Mouse (Mus musculus) adrenal gland, postnatal 36 days (tissue): ENCODE data around the gene Tmem86a. TPM values are rescaled to one million over a fixed set of nuclear protein-coding genes. Genes with fewer than 3 reads are reported as not detected.
A peak's percentile ranks its signal among the peaks of the same experiment; 100 is the strongest.

Experiments used
- DNase-seq, 2 experiments: peaks; one replicate each; pipeline ENCODE4 v3.0.0; 2021; ENCODE audit warnings: mixed read lengths in 1 of 2
- microRNA-seq: library from miRNA; unstranded; fragments of <30 nt; microRNA quantifications from one replicate; pipeline ENCODE4 v1.2.0, GENCODE M21; 2021
- total RNA-seq, 2 experiments: library from RNA; stranded (reverse); gene quantifications; 2 replicates each; pipeline ENCODE4 v1.2.3; 2021

Tmem86a gene
- total RNA-seq, 2 experiments from 2014 or later, result 21.8 to 38.1 TPM

DNA sequence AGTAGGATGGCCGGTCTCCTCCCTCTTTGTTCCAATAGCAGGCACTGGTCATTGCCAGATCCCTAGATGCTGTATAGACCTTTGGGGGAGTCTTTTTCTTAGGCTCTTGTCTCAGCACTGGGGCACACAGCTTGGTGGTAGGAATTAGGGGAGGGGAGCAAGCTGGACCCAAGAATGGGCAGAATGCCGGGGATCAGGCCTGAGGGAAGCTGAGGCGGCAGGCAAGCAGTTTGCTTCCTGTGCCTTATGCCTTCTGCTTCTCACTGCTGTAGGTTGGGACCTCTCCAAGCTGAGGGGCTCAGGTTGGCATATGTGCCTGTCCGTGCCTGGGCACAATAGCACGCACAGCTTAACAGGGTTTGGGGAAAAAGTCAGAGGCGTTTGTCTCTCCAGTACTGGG, 25.8 kb downstream of the Tmem86a start:
- no peak for DNase-seq

DNA sequence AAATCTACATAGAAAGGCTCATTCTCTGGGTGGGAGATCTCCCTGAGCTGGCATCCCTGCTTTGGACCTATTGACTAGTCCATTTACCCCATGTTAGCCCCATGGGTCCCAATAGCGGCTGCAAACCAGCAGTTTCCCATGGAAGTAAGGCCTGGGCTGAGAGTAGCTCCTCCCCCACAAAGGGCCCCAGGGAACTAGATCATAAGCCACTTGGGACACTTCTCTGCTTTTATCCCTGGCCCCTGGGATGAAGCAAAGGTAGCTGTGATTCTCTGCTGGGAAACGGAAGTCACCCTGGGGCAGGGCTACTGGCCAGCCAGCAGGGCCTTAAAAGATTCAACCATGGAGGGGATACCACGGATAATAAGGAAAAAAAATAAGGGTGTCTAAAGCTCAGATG, 26.3 kb downstream of the Tmem86a start:
- no peak for DNase-seq

DNA sequence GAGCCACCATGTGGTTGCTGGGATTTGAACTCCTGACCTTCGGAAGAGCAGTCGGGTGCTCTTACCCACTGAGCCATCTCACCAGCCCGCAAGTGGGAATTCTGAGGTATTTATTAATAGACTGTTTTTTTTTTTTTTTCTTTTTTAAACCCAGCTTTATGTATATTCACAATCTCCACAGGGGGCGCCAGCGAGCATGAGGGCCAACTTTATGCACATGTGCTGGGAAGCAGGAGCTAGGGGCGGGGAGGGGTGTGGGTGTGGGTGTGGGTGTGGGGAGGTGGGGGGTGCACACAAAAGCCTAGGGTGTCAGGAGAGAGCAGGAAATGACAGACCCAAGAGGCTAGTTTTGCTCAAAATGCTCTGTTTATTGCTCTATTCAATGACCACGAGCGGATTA, 27.1 kb downstream of the Tmem86a start:
- DNase-seq, result peak; percentile 36 to 61

DNA sequence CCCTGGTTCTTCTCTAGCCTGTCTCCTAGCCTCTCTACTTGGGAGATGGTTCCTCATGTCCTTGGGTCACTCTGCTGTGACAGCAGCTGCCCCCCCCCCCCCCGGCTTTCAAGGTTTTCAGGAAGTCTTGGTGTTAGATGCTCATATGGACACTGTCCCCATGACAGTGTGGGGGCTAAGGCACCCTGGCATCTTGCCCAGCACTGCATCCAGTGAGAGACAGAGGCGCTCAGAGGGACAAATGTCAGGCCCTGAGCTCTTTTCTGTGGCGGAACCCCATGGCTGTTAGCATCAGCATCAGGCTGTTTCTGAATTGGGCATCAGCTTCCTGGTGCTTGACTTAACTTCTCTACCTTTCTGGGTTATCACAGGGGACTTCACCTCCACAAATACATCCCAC, 30.5 kb downstream of the Tmem86a start:
- no peak for DNase-seq

DNA sequence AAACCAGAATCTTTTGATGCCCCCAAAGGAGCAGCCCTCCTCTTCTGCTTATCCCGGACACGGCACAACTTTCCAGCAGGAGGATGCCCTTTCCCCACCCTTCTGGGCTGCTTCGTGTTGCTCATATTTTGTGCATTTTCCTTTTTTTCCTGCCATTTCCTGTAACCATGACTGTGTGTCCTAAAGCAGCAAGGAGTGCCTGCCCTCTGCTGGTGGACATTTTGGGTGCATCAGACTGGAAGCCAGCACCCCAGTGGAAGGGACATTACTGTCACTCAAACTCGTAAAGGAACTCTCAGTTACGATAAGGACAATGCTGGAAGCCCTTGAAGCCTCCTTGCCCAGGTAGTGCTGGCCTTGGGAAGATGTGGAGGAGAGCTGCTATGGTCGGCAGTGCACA, 30.9 kb downstream of the Tmem86a start:
- peak; percentile 80 to 85 for DNase-seq

DNA sequence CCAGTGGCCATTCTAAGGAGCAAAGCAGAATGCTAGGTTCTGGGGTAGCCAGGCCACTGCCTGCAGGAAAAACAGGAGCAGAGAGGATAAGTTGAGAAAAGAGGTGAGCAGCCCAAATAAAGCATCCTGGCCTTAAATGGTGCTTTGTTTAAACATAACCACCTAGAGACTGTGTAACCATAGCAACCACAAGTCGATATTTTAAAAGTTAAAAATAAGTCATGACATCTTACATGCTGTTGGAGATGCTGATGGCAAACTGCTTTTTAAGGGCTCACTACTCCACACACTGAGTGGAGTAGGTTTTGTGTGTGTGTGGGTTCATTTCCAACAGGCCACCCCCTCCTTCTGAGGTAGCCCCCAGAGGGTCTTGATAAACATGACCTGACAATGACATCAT, 34.7 kb downstream of the Tmem86a start:
- DNase-seq, result no peak

DNA sequence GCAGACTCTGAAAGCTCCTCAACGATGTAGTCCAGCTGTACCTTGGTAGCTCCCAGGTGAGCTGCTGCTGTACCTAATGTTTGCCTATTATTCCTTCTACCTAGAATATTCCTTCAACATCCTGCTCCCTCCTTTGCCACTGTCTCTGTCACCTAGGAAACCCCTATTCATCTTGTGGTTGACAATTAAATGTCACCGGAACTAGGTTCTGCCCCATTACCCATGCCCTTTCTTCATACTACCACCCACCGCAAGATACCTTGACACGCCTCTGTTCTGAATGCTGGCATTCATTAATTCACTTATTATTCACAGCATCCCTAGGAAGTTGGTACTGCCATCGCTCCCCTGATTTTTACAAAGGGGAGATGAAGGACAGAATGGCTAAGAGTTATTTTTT, 43.5 kb downstream of the Tmem86a start:
- DNase-seq, result no peak

DNA sequence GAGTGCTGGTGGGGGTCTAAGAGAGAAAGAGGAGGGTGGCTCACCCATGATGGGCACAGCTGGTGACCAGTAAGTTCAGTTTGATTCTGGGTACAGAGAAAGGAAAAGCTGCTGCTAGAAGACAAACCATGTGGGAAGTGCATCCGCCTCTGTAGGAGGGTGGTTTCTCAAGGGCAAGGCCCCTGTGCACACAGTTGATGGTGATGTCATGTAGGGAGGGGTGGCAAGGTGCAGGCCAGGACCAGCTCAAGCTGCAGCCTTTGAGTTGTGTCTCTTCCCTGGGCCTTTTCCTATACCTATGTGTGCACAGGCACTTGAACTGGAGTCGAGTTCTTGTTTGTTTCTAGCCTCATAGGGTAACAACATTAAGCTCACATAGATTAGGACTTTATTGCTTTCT, 44.6 kb downstream of the Tmem86a start:
- no peak for DNase-seq

DNA sequence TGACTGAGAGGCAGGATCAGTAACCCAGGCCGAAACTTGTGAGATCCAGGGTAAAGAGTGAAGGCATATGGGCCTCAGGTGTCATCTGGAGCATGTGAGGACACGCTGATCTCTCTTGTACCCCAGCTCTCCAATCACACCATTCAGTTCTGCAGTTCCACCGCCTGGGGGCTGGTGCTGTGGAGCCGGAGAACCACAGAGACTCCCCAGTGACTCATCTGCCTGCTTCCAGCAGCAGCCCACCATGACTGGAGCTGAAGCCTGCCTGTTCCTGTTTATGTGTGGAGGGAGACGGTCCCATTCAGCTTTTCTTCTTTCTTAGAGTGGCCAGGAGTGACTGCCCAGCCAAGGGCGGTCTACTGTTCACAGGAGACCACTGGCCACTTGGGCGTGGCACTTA, 47.6 kb downstream of the Tmem86a start:
- no peak for DNase-seq

DNA sequence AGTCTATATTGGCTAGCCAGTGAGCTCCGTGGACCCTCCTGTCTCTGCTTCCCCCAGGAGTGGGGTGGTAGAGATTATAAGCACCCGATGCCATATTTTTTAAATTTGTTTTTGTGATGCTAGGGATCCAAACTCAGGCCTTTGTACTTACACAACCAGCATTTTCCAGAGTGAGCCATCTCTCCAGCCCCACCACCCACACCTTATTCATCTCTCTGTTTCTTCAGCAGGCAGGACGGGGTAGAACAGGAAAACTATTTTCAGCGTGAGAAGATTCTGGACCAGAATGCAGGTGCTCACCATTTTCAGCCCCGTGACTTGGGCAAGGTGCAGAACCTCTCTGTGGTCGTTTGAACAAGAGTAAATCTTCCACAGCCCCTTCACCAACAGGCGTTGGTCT, 48.9 kb downstream of the Tmem86a start:
- DNase-seq, result no peak

DNA sequence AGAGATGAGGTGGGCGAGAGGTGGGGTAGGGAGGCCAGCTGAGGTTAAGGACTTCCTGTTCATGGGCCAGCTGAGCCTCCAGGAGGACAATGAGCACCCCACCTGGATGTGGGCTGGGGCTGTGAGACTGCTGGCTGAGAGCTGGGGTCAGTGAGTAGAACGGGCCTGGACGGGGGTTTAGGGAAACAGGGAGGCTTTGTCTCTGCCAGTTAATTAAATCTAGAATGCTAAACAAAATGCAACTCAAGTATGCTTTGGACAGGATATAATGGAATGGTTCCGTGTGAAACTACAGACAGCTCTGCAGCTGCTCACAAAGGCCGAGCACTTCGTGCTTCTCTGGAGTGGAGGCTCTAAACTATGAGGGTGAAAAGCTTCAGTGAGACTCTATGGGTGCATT, 50.2 kb downstream of the Tmem86a start:
- DNase-seq, result no peak

DNA sequence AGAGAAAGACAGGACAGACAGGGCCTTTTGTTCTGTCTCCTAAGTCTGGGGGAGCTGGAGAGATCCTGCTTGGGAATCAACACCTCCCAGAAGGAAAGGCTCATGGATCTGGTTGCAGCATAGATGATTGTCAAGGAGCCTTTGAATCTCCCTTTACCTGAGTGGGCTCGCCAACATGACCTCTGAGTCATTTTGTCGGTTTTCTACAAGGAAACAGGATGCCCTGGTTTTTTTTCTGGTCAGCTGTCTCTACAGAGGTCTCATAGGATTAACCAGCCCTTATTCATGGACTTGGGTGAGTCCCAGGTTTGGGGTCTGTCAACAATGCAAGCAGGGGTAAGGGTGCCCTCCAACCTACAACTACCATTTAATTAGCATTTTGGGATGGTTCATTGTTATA, 52.6 kb downstream of the Tmem86a start:
- DNase-seq, result no peak

DNA sequence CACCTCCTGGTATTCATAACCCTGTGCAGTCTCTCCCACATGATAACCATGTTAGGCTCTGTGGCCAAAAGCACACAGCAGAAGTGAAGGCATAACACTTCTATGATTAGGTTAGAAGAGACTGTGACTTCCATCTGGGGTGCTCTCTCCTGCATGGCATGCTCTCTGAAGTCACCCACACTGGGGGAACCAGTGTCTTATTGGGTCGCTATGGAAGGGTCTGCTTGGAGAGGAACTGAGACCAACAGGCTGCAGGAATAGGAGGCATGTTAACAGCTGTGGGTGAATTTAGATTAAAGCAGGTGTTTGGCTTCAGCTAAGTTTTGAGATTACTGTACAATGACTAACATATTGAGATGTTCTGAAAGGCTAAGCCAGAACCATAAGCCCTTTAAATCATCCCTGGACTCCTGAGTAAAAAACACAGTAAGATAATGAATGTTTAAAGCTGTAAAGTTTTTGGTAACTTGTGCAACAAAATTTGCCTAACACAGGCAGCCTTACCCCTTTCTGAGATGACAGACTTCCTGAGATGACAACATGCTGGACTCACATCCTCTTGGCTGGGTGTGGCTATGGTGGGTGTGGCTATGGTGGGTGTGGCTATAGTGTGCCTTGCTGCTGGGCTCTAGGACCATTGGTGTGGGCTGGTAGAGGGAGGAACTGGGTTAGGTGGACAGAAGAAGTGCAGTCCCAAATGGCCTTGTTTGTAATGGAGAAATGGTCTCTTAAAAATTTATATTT, 53.4 kb downstream of the Tmem86a start:
- no peak for DNase-seq

Small RNA genes within 50 kb of the gene (microRNA-seq; reads per million reads assigned to microRNA genes)
- not detected for gene Mir7056

Other genes with a start within 250 kb of the Tmem86a start
- gene Ldha, start 209.1 kb upstream of the Tmem86a start, total RNA-seq, result 100 to 1,000 TPM; 439 to 497 TPM
- not detected for gene Ldhc, start 189.4 kb upstream of the Tmem86a start, total RNA-seq
- 10 to 100 TPM; 68.5 to 80.8 TPM for gene Tsg101, start 130.6 kb upstream of the Tmem86a start, total RNA-seq
- 10 to 100 TPM; 16.8 to 21.9 TPM for gene Uevld, start 92.1 kb upstream of the Tmem86a start, total RNA-seq
- gene Gm9999, start 67.0 kb upstream of the Tmem86a start, total RNA-seq, result not detected
- gene Spty2d1, start 42.2 kb upstream of the Tmem86a start, total RNA-seq, result 10 to 100 TPM; 20.4 to 34.9 TPM
- 1 to 10 TPM in 1 of 2 experiments, under 1 TPM in 1; 0.53 to 1.1 TPM for gene Ptpn5, start 83.1 kb downstream of the Tmem86a start, total RNA-seq
- gene Mrgpra6, start 154.3 kb downstream of the Tmem86a start, total RNA-seq, result not detected
- not detected for gene Mrgpra9, start 202.2 kb downstream of the Tmem86a start, total RNA-seq